Mouse (Mus musculus) liver, embryonic 14.5 days (tissue): ENCODE measurements around the gene Fat2. TPM values are rescaled to one million over a fixed set of nuclear protein-coding genes. Genes with fewer than 3 reads are reported as not detected.

Experiments
- ATAC-seq: fragments of 200-750 bp; cut with Nextera tagmentation; 2 replicates; pipeline ENCODE4 v1.8.0; 2017; ENCODE audit warnings: moderate number of reproducible peaks, mild to moderate bottlenecking, moderate library complexity; ENCODE audit not compliant: insufficient read depth
- DNase-seq, 3 experiments: peaks; one replicate each; pipeline ENCODE4 v3.0.0-alpha.2; 2012 to 2013; ENCODE audit warnings: low read depth in 3 of 3, low spot score in 3 of 3
- H3K27ac ChIP-seq: fragments of 300-500 bp; sonication (generic); 2 replicates; pipeline ENCODE4 v1.5.1; 2014; ENCODE audit warnings: moderate library complexity, mild to moderate bottlenecking, control low read depth, inconsistent platforms
- H3K27me3 ChIP-seq: fragments of 300-500 bp; sonication (generic); 2 replicates; pipeline ENCODE4 v1.6.1; 2014; ENCODE audit warnings: mild to moderate bottlenecking, low read length, moderate library complexity; ENCODE audit not compliant: control insufficient read depth, insufficient read depth
- H3K36me3 ChIP-seq: fragments of 300-500 bp; sonication (generic); replicated peaks from 2 replicates; pipeline ENCODE4 v1.6.1; 2014; ENCODE audit warnings: low read depth; ENCODE audit not compliant: control insufficient read depth, insufficient read depth
- H3K4me1 ChIP-seq, 2 experiments: fragments of 200-500 bp in 1 of 2; fragments of 300-500 bp in 1 of 2; sonication (generic) in 1 of 2; replicated peaks; 2 replicates each; pipeline ENCODE4 v1.6.1; 2012 to 2014; ENCODE audit warnings: antibody characterized with exemption in 1 of 2, inconsistent platforms in 1 of 2, low read length in 1 of 2; ENCODE audit not compliant: control insufficient read depth in 2 of 2, insufficient read depth in 2 of 2
- H3K4me2 ChIP-seq: fragments of 300-500 bp; sonication (generic); 2 replicates; pipeline ENCODE4 v1.6.1; 2014; ENCODE audit warnings: low read depth, mild to moderate bottlenecking, control low read depth, moderate library complexity
- H3K4me3 ChIP-seq, 2 experiments: fragments of 200-500 bp in 1 of 2; fragments of 300-500 bp in 1 of 2; sonication (generic) in 1 of 2; 2 replicates each; pipeline ENCODE4 v1.5.1; 2012 to 2014; ENCODE audit warnings: low read depth in 2 of 2, low read length in 2 of 2, mild to moderate bottlenecking in 2 of 2, control low read depth in 1 of 2, inconsistent platforms in 1 of 2, moderate library complexity in 1 of 2; ENCODE audit not compliant: insufficient read depth in 1 of 2
- H3K9ac ChIP-seq: fragments of 300-500 bp; sonication (generic); replicated peaks from 2 replicates; pipeline ENCODE4 v1.6.1; 2014; ENCODE audit warnings: mild to moderate bottlenecking, control low read depth, moderate library complexity
- H3K9me3 ChIP-seq: fragments of 300-500 bp; sonication (generic); 2 replicates; pipeline ENCODE4 v1.6.1; 2016; ENCODE audit warnings: low read length, mixed read lengths; ENCODE audit not compliant: control insufficient read depth
- CTCF ChIP-seq: IDR thresholded peaks from 2 replicates; pipeline ENCODE4 v1.5.1; 2016; ENCODE audit warnings: antibody characterized with exemption, low read depth, control low read depth
- EP300 ChIP-seq: IDR thresholded peaks from 2 replicates; pipeline ENCODE4 v1.6.1; 2016; ENCODE audit warnings: antibody characterized with exemption, low read depth
- WGBS: fragments of 180-500 bp; shearing (Covaris S2); extraction: QIAGEN DNeasy Blood & Tissue Kit; methylation state at CpG from one replicate; pipeline ENCODE4 v1.1.7; 2014; ENCODE audit not compliant: insufficient replicate concordance; 5-methylcytosine and 5-hydroxymethylcytosine counted together
- polyA plus RNA-seq, 2 experiments: library from polyadenylated mRNA; depleted of rRNA in 1 of 2; stranded (reverse) in 1 of 2; unstranded in 1 of 2; fragments of >200 nt; fragmentation: Nextera tagmentation in 1 of 2; extraction: Ambion mirVana in 1 of 2; gene quantifications; 2 replicates each; pipeline versions ENCODE4 v1.2.1 to v1.2.3; 2012 to 2014

Fat2 gene
- polyA plus RNA-seq, 2 experiments: under 0.01 TPM; not detected in 1

GRCm38 (mm10) chr11:55341961-55342371 is 5.6 kb upstream of the Fat2 start:
- H3K9me3 ChIP-seq: no peaks in the 10 kb centered on the region
- no peak overlapping the region for H3K27ac ChIP-seq
- no peak for DNase-seq
- H3K9ac ChIP-seq: no peak overlapping the region
- no peak overlapping the region for H3K4me2 ChIP-seq
- H3K27me3 ChIP-seq: no peaks in the 10 kb centered on the region
- no peak for ATAC-seq
- H3K4me3 ChIP-seq: no peak overlapping the region
- no peaks in the 10 kb centered on the region for H3K4me1 ChIP-seq
- H3K36me3 ChIP-seq: no peaks in the 10 kb centered on the region
- WGBS: 57% methylated on average over 11 of the region's 11 CpGs
- TF ChIP-seq EP300 (no peak), CTCF (no peak)

GRCm38 (mm10) chr11:55340789-55341188 is 4.4 kb upstream of the Fat2 start:
- Histone ChIP-seq H3K36me3 (no peaks in the 10 kb centered on the region), H3K27me3 (no peaks in the 10 kb centered on the region), H3K4me1 (no peaks in the 10 kb centered on the region), H3K4me3 (no peak overlapping the region), H3K9ac (no peak overlapping the region), H3K9me3 (no peaks in the 10 kb centered on the region), H3K4me2 (no peak overlapping the region), H3K27ac (no peak overlapping the region)
- TF ChIP-seq EP300: no peak
- no peak for TF ChIP-seq CTCF
- DNase-seq: no peak
- WGBS: 57% methylated on average over 2 of the region's 2 CpGs
- no peak for ATAC-seq

- H3K27me3 ChIP-seq: no peaks in the 10 kb centered on the region
- H3K27ac ChIP-seq: no peak overlapping the region
- no peaks in the 10 kb centered on the region for H3K4me1 ChIP-seq
- no peaks in the 10 kb centered on the region for H3K9me3 ChIP-seq
- DNase-seq: no peak
- H3K4me3 ChIP-seq: no peak overlapping the region
- H3K9ac ChIP-seq: no peak overlapping the region
- WGBS: 56% methylated on average over 5 of the region's 5 CpGs
- no peaks in the 10 kb centered on the region for H3K36me3 ChIP-seq
- no peak overlapping the region for H3K4me2 ChIP-seq
- no peak for ATAC-seq
- TF ChIP-seq EP300: no peak
These were observed 837 bp upstream of the Fat2 start for GRCm38 (mm10) chr11:55337032-55337769.

- TF ChIP-seq CTCF (no peak), EP300 (no peak)
- DNase-seq: no peak
These were observed 869 bp downstream of the Fat2 start for GRCm38 (mm10) chr11:55335314-55336076.

GRCm38 (mm10) chr11:55334545-55334944 is 1.8 kb downstream of the Fat2 start:
- H3K4me3 ChIP-seq: no peak overlapping the region
- TF ChIP-seq CTCF (no peak), EP300 (no peak)
- H3K4me1 ChIP-seq: no peaks in the 10 kb centered on the region
- H3K27me3 ChIP-seq: no peaks in the 10 kb centered on the region
- H3K36me3 ChIP-seq: no peaks in the 10 kb centered on the region
- H3K27ac ChIP-seq: no peak overlapping the region
- 63% methylated on average over 4 of the region's 4 CpGs for WGBS
- no peak overlapping the region for H3K4me2 ChIP-seq
- ATAC-seq (no peak), DNase-seq (no peak)
- no peaks in the 10 kb centered on the region for H3K9me3 ChIP-seq
- H3K9ac ChIP-seq: no peak overlapping the region

More at GRCm38 (mm10) chr11:55335314-55336076, 869 bp downstream of the Fat2 start:
- Histone ChIP-seq H3K4me3 (no peak overlapping the region), H3K9me3 (no peaks in the 10 kb centered on the region), H3K27me3 (no peaks in the 10 kb centered on the region), H3K4me2 (no peak overlapping the region), H3K4me1 (no peaks in the 10 kb centered on the region), H3K9ac (no peak overlapping the region), H3K27ac (no peak overlapping the region), H3K36me3 (no peaks in the 10 kb centered on the region)
- no peak for ATAC-seq
- 66% methylated on average over 14 of the region's 14 CpGs for WGBS
